Mouse (Mus musculus): Measurements from ENCODE around the gene Slc25a54. TPM values are rescaled to one million over a fixed set of nuclear protein-coding genes. Genes with fewer than 3 reads are reported as not detected.
A peak's percentile ranks its signal among the peaks of the same experiment; 100 is the strongest.

Gene Slc25a54
- total RNA-seq, 2 experiments from 2014 or later, result not detected

DNA sequence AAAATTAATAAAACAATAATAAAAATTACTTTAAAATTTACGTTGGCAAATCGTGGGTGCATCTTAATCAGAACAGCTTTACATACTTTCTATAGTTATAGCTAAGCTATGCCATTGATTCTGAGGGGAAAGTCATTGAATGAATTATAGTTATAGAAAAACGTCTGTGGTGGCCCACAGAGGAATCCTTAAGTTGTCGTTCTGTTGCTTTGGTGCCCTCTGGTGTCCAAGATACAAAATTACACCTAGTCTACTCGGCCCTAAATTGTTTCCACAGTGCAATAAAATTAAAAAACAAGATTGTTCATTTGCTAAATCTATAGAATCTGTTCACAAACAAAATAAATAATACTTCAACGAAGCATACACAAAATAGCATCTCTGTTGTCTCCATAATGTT is 17.3 kb upstream of the Slc25a54 start:
- TF ChIP-seq CTCF (conservative IDR thresholded peaks at IDR 0.05), result peak; percentile 95
- Histone ChIP-seq H3K27ac (no peak overlapping the region), H3K4me3 (no peak overlapping the region)
- peak; percentile 50 to 67 for DNase-seq (ENCODE audit: low spot score in 2 of 2)

DNA sequence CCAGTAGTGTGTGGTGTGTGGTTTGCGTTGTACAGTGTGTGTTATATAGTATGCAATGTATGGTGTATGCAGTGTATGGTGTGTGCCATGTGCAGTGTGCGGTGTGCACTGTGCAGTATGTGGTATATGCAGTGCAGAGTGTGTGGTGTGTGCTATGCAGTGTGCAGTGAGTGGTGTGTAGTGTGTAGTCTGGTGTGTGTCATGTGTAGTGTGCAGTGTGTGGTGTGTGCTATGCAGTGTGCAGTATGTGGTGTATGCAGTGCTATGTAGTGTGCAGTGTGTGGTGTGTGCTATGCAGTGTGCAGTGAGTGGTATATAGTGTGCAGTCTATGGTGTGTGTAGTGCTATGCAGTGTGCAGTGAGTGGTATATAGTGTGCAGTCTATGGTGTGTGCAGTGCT is 4.1 kb downstream of the Slc25a54 start:
- DNase-seq (ENCODE audit: low spot score in 2 of 2), result no peak
- no peak for TF ChIP-seq CTCF (conservative IDR thresholded peaks at IDR 0.05)
- no peak overlapping the region for H3K27ac ChIP-seq
- H3K4me3 ChIP-seq, result no peak overlapping the region

DNA sequence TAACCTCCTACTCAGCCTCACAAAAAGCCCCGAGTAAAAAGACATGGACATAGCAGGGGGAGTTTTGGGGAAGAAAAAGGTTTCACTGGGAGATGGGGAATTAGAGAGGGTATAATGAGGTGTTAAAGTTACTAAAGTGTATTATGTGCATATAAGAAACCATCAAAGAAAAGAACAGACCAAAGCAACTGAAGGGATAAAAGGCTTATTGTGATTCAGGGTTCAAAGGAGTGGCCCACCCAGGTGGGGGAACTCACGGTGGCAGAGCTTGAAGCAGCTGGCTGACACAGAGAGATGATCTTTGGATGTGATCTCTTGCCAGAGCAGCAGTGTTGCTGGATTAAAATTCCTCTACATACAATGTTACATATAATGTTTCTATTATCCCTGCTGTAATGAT is 8.2 kb downstream of the Slc25a54 start:
- no peak for DNase-seq (ENCODE audit: low spot score in 2 of 2)
- TF ChIP-seq CTCF (conservative IDR thresholded peaks at IDR 0.05), result no peak
- Histone ChIP-seq H3K4me3 (no peak overlapping the region), H3K27ac (no peak overlapping the region)

DNA sequence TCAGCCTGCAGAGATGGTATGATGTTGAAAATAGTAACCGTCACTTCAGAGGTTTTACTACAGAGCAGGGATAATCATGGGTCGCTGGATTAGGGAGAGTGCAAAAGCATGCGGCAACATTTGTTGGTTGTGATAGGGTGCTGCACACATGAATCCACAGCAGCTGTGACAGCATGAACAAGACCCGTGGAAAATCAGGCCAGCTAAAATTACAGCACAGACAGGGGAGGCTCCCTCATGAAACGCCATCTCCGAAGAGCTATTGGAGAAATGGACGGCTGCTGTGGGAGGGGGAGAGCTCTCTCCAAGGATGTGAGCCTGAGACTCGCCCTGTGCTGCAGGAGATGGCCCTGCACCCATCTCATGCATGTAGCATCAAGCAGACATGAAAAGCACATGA is 24.4 kb downstream of the Slc25a54 start:
- no peak overlapping the region for H3K27ac ChIP-seq
- H3K4me3 ChIP-seq, result no peak overlapping the region
- TF ChIP-seq CTCF (conservative IDR thresholded peaks at IDR 0.05), result no peak
- no peak for DNase-seq (ENCODE audit: low spot score in 2 of 2)

DNA sequence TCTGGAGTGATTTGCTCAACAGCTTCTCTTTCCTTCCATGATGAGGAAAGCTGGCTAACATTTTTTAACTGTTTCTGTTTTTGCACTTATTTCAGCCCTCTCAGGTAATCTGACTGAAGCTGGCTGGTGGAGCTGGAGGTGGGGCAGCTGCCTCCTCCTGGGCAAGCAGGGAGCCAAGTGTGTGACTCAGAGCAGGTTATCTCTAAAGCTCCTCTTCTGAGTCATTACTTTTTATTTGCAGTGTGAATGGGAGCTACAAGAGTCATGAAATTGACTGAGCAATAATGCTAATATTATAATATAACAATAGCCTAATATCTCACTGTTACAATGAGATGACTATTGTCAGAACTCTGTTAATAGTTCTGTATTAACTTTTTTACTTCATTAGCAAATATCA is 36.9 kb downstream of the Slc25a54 start:
- TF ChIP-seq CTCF (conservative IDR thresholded peaks at IDR 0.05), result no peak
- H3K4me3 ChIP-seq, result no peak overlapping the region
- H3K27ac ChIP-seq, result no peak overlapping the region
- DNase-seq (ENCODE audit: low spot score in 2 of 2), result no peak

DNA sequence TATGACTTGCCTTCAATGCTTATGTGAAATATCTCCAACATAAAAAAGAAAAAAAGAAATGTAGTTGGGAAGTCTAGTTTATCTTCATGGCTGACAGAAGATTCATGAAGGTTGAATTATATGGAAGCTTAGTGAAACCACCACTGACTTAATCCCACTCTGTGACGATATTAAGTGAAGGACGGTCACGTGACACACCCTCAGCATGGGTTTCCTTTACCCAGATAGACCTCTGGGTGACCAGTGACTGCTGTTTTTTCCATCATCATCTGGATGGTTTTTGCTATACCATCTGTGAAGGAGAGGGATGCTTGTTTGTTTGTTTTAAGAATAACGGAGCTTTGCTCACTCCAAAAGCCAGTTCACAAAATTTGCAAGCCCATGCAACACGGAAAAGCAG is 39.3 kb downstream of the Slc25a54 start:
- no peak overlapping the region for H3K27ac ChIP-seq
- DNase-seq (ENCODE audit: low spot score in 2 of 2), result no peak
- no peak for TF ChIP-seq CTCF (conservative IDR thresholded peaks at IDR 0.05)
- H3K4me3 ChIP-seq, result no peak overlapping the region

DNA sequence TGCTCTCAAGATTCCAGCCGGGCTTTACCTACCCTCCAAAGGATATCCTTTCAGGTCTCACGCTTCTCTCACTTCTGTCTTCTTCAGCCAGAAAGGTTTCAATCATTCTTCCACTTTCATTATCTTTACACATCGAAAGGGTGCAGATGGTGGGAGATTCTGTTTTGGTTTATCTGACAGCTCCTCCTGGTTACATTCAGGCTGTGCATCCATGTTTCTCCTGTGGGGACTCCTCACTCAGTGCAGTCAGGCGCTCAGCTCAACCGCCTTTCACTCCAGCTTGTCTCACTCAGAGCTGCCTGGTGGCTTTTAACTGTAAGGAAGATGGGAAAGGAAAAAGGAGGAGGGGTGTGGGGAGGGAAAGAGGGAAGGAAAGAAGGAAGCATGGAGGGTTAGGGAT is 39.7 kb downstream of the Slc25a54 start:
- TF ChIP-seq CTCF (conservative IDR thresholded peaks at IDR 0.05), result peak; percentile 14; the same call in 1 of the 2 replicates
- no peak overlapping the region for H3K4me3 ChIP-seq
- peak in 1 of 2 experiments; percentile 13 for DNase-seq (ENCODE audit: low spot score in 2 of 2)
- H3K27ac ChIP-seq, result no peak overlapping the region

DNA sequence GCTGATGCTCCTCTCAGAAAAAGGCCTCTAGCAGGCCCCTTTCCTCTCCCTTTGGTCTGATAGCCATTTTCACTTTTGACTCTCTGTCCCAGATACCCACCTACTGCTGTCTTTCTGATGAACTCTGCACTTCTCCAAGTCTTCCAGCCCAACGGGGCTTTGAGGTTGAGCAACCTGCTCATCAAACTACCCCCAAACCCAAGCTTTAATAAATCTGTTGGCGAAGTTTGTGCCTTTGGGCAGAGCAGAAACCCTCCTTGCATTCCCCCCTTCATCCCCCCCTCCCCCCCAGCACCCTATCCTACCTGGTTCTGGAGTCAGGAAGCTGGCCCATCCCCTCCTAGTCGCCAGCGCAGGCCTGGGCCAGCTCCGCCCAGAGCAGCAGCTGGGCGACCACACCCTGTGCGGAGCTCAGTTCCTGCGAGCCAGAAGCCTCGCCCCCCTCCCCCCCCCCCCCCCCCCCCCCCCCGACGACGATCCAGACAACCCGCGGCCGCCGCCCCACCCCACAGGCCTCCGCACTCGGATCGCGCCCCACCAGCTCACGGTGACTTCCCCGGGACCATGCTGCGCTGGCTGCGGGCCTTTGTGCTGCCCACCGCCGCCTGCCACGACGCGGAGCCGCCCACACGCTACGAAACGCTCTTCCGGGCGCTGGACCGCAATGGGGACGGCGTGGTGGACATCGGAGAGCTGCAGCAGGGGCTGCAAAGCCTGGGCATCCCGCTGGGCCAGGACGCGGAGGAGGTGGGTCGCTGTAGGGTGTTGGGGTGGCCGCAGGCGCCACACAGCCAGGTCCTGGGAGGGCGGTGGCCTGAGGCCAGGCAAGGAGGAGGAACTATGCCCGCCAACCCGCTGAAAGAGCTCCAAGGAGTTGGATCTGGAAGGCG is 42.6 kb downstream of the Slc25a54 start, which contains the start of gene Slc25a24:
Gene Slc25a24, plus strand, starts transcription at position 509 of the 890 bp plus-strand sequence.
- TF ChIP-seq CTCF (conservative IDR thresholded peaks at IDR 0.05), result no peak
- peak in 1 of 2 experiments; percentile 10 for DNase-seq (ENCODE audit: low spot score in 2 of 2)
- H3K27ac ChIP-seq, result peak within 1 kb of the TSS; percentile 86
- H3K4me3 ChIP-seq, result peak within 1 kb of the TSS; percentile 79

GRCm38 (mm10) chr3:109123531-109123981 is 43.3 kb downstream of the Slc25a54 start:
- Histone ChIP-seq H3K27ac (peak overlapping the region; percentile 86), H3K4me3 (peak overlapping the region; percentile 79)
- no peak for DNase-seq (ENCODE audit: low spot score in 2 of 2)
- TF ChIP-seq CTCF (conservative IDR thresholded peaks at IDR 0.05), result no peak

- no peak overlapping the region for H3K4me3 ChIP-seq
- H3K27ac ChIP-seq, result no peak overlapping the region
- no peak for DNase-seq (ENCODE audit: low spot score in 2 of 2)
- TF ChIP-seq CTCF (conservative IDR thresholded peaks at IDR 0.05), result no peak
Measured at GRCm38 (mm10) chr3:109124091-109124490, 43.8 kb downstream of the Slc25a54 start.

- DNase-seq (ENCODE audit: low spot score in 2 of 2), result no peak
- TF ChIP-seq CTCF (conservative IDR thresholded peaks at IDR 0.05), result no peak
- Histone ChIP-seq H3K27ac (no peak overlapping the region), H3K4me3 (no peak overlapping the region)
Measured at GRCm38 (mm10) chr3:109125531-109125930, 45.3 kb downstream of the Slc25a54 start.

DNA sequence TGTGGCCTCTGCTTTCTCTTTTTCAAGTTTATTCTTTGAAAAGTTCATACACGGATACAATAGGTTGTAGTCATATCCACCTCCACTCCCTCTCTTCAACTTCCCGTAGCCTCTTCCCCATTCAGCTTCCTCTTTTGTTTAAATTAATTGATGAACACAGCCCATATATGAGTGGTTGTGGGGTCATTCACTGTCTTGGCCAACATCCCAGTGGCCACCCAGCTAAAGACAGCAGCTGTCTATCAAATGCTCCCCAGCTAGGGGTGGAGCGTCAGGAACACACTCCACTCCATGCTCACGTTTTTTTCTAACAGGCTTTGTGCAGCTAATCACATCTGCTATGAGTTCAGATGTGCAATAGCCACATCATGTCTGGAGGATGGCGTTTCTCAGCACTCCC is 49.5 kb downstream of the Slc25a54 start:
- DNase-seq (ENCODE audit: low spot score in 2 of 2), result no peak
- Histone ChIP-seq H3K4me3 (no peak overlapping the region), H3K27ac (no peak overlapping the region)
- no peak for TF ChIP-seq CTCF (conservative IDR thresholded peaks at IDR 0.05)

DNA sequence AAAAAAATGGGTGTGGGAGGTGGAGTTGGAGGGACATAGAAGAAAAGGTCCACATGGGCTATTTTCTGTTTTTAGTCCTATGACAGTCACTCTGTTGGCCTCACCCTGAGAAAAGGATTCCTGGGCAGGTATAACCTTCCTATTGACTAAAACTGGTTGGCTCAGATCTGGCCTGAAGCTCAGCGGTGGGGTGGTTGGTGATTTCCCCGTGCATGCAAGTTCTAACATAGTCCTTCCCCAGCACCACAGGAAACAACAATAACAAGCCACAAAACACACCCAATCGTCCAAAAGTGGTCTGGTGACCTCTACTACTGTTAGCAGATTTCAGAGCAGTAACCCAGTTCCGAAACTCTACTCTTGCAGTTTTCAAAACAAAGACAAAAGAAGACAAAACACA is 52.7 kb downstream of the Slc25a54 start:
- no peak for DNase-seq (ENCODE audit: low spot score in 2 of 2)
- Histone ChIP-seq H3K27ac (no peak overlapping the region), H3K4me3 (no peak overlapping the region)
- TF ChIP-seq CTCF (conservative IDR thresholded peaks at IDR 0.05), result no peak

- DNase-seq (ENCODE audit: low spot score in 2 of 2), result no peak
- Histone ChIP-seq H3K4me3 (no peak overlapping the region), H3K27ac (no peak overlapping the region)
- TF ChIP-seq CTCF (conservative IDR thresholded peaks at IDR 0.05), result no peak
Measured at GRCm38 (mm10) chr3:109134036-109134435, 53.8 kb downstream of the Slc25a54 start.
